Comparison of ENCODE assay signal across 15 mouse cellular contexts in genomic region chr3:142340701-142341100, GRCm38 (mm10). TPM values are rescaled to one million over a fixed set of nuclear protein-coding genes. Genes with fewer than 3 reads are reported as not detected.
DNase-seq lines count a peak whose midpoint lies in the region; ATAC-seq and TF ChIP-seq lines count a peak whose summit lies in the region.
"Had no signal": no experiment of that assay in that cellular context is flagged by ENCODE, and none has a peak within 500 bp of the region (broad histone marks: within the 10 kb centered on the region; RNA-seq: fewer than 3 reads in every experiment).

No protein-coding gene starts in this region.

- no peak for TF ChIP-seq EP300 in heart, adult 2 months (IDR thresholded peaks at IDR 0.05; ENCODE audit: insufficient read depth, low read depth, low read length)
- TF ChIP-seq EP300 in liver, postnatal 0 days (IDR thresholded peaks at IDR 0.05; ENCODE audit: low read depth) = no peak

- DNase-seq in heart, adult 2 months = no peak
- no peak for DNase-seq in heart, embryonic 10.5 days (ENCODE audit: low spot score)
- DNase-seq in liver, postnatal 0 days = no peak
- DNase-seq in liver, embryonic 11.5 days (ENCODE audit: low spot score) = no peak
- DNase-seq in adrenal gland, postnatal 14 days = peak; percentile 40
- DNase-seq: B cell, adult 2 months; cerebellum, adult 9-10 months; gastrocnemius, postnatal 25 days; liver, embryonic 13.5 days; right cerebral cortex, postnatal 25 days had no signal

- intact Hi-C loops in heart, adult 2 months (cut with DNase I) = no loop called here

- no peaks in the 10 kb centered on the region for H3K27me3 ChIP-seq in heart, adult 2 months (ENCODE audit: control insufficient read depth, insufficient read depth, low read length)
- H3K27me3 ChIP-seq in heart, embryonic 10.5 days (ENCODE audit: insufficient read depth, poor library complexity, severe bottlenecking) = no peaks in the 10 kb centered on the region
- H3K27me3 ChIP-seq in liver, postnatal 0 days (ENCODE audit: insufficient read depth, low read length) = no peaks in the 10 kb centered on the region
- no peaks in the 10 kb centered on the region for H3K27me3 ChIP-seq in liver, embryonic 11.5 days (replicated peaks; ENCODE audit: control insufficient read depth, insufficient read depth, low read length)
- no peaks in the 10 kb centered on the region for H3K27me3 ChIP-seq in stomach, embryonic 16.5 days (ENCODE audit: control insufficient read depth, insufficient read depth, low read length)
- H3K27me3 ChIP-seq: liver, embryonic 13.5 days had no signal

- no peak for TF ChIP-seq CTCF in heart, adult 2 months (IDR thresholded peaks at IDR 0.05)
- TF ChIP-seq CTCF in liver, postnatal 0 days (IDR thresholded peaks at IDR 0.05; ENCODE audit: low read depth) = no peak

- no peak for ATAC-seq in liver, postnatal 0 days
- no peak for ATAC-seq in liver, embryonic 11.5 days (replicated peaks; ENCODE audit: low FRiP score)
- no peak for ATAC-seq in stomach, embryonic 16.5 days (ENCODE audit: insufficient read depth, low FRiP score)
- no peak for ATAC-seq in inflammation-experienced regulatory T-cells, adult 6 months
- ATAC-seq: forebrain, embryonic 14.5 days had no signal

- peaks cover 37% of the 10 kb centered on the region for H3K36me3 ChIP-seq in heart, adult 2 months (ENCODE audit: control insufficient read depth, insufficient read depth, low read length)
- peaks cover 2% of the 10 kb centered on the region; the same call in 1 of the 2 replicates for H3K36me3 ChIP-seq in heart, embryonic 10.5 days
- H3K36me3 ChIP-seq in liver, postnatal 0 days (replicated peaks; ENCODE audit: insufficient read depth, low read length) = no peaks in the 10 kb centered on the region
- no peaks in the 10 kb centered on the region for H3K36me3 ChIP-seq in liver, embryonic 11.5 days (ENCODE audit: control insufficient read depth, insufficient read depth, low read length)
- no peaks in the 10 kb centered on the region for H3K36me3 ChIP-seq in stomach, embryonic 16.5 days (ENCODE audit: control insufficient read depth, insufficient read depth, low read length)
- H3K36me3 ChIP-seq: limb, embryonic 10.5 days; liver, embryonic 13.5 days had no signal

- peak overlapping the region; percentile 5; the same call in 1 of the 2 replicates for H3K27ac ChIP-seq in heart, adult 2 months
- H3K27ac ChIP-seq in heart, embryonic 10.5 days = no peak overlapping the region
- 0 out of 2 replicates have a peak overlapping the region, but pooled peaks have one; percentile 12 for H3K27ac ChIP-seq in liver, postnatal 0 days (ENCODE audit: low read depth)
- H3K27ac ChIP-seq in liver, embryonic 11.5 days (ENCODE audit: low read depth, low read length) = no peak overlapping the region; the same call in 1 of the 2 replicates
- peak overlapping the region; percentile 86 for H3K27ac ChIP-seq in stomach, embryonic 16.5 days (ENCODE audit: low read length)
- H3K27ac ChIP-seq: left cerebral cortex, adult 2 months; limb, embryonic 10.5 days; liver, embryonic 13.5 days had no signal

- TF ChIP-seq POLR2A in heart, adult 2 months (IDR thresholded peaks at IDR 0.05; ENCODE audit: insufficient read depth, low read depth, low read length) = no peak

- H3K4me2 ChIP-seq in liver, postnatal 0 days (ENCODE audit: low read depth, low read length) = no peak overlapping the region
- H3K4me2 ChIP-seq in liver, embryonic 11.5 days = no peak overlapping the region
- H3K4me2 ChIP-seq in stomach, embryonic 16.5 days (ENCODE audit: low read depth, low read length) = no peak overlapping the region
- H3K4me2 ChIP-seq: liver, embryonic 13.5 days had no signal

- H3K4me1 ChIP-seq in heart, adult 2 months (ENCODE audit: control insufficient read depth, insufficient read depth, low read length) = peaks cover 20% of the 10 kb centered on the region
- H3K4me1 ChIP-seq in heart, embryonic 10.5 days = peaks cover 23% of the 10 kb centered on the region
- H3K4me1 ChIP-seq in liver, postnatal 0 days (ENCODE audit: insufficient read depth) = peaks cover 3% of the 10 kb centered on the region
- peaks cover 7% of the 10 kb centered on the region; the same call in 1 of the 2 replicates for H3K4me1 ChIP-seq in liver, embryonic 11.5 days (replicated peaks; ENCODE audit: control insufficient read depth, insufficient read depth, low read length)
- H3K4me1 ChIP-seq in stomach, embryonic 16.5 days (ENCODE audit: control insufficient read depth, insufficient read depth, low read length) = peaks cover 14% of the 10 kb centered on the region

- peaks cover 2% of the 10 kb centered on the region; the same call in 1 of the 2 replicates for H3K79me2 ChIP-seq in heart, adult 2 months (replicated peaks; ENCODE audit: control insufficient read depth, insufficient read depth, low read length)

- 25% methylated on average over 2 of the region's 2 CpGs for WGBS in heart, adult 2 months
- WGBS in heart, embryonic 10.5 days = 65% methylated on average over 2 of the region's 2 CpGs
- WGBS in liver, postnatal 0 days (ENCODE audit: insufficient replicate concordance) = 67% methylated on average over 2 of the region's 2 CpGs
- WGBS in liver, embryonic 11.5 days = 86% methylated on average over 2 of the region's 2 CpGs
- WGBS in stomach, embryonic 16.5 days = 72% methylated on average over 2 of the region's 2 CpGs

- no peak overlapping the region for H3K4me3 ChIP-seq in heart, adult 2 months
- H3K4me3 ChIP-seq in heart, embryonic 10.5 days = no peak overlapping the region
- no peak overlapping the region for H3K4me3 ChIP-seq in liver, postnatal 0 days (ENCODE audit: low read depth, low read length)
- H3K4me3 ChIP-seq in liver, embryonic 11.5 days (ENCODE audit: low read depth, low read length) = no peak overlapping the region
- H3K4me3 ChIP-seq in stomach, embryonic 16.5 days (replicated peaks; ENCODE audit: low read length) = no peak overlapping the region
- H3K4me3 ChIP-seq: left cerebral cortex, adult 2 months; limb, embryonic 10.5 days; liver, embryonic 13.5 days had no signal

- no peaks in the 10 kb centered on the region for H3K9me3 ChIP-seq in heart, embryonic 10.5 days
- no peaks in the 10 kb centered on the region for H3K9me3 ChIP-seq in liver, postnatal 0 days (ENCODE audit: low read length)
- H3K9me3 ChIP-seq in liver, embryonic 11.5 days (ENCODE audit: control insufficient read depth, low read length) = no peaks in the 10 kb centered on the region
- H3K9me3 ChIP-seq in stomach, embryonic 16.5 days (replicated peaks; ENCODE audit: control insufficient read depth, low read length) = no peaks in the 10 kb centered on the region
- H3K9me3 ChIP-seq: limb, embryonic 10.5 days; liver, embryonic 13.5 days had no signal

- H3K9ac ChIP-seq in heart, adult 2 months (ENCODE audit: low read depth, low read length) = no peak overlapping the region
- H3K9ac ChIP-seq in liver, postnatal 0 days (replicated peaks) = no peak overlapping the region
- H3K9ac ChIP-seq in liver, embryonic 11.5 days (ENCODE audit: low read depth, low read length) = no peak overlapping the region
- H3K9ac ChIP-seq in stomach, embryonic 16.5 days (ENCODE audit: low read length) = no peak overlapping the region
- H3K9ac ChIP-seq: liver, embryonic 13.5 days had no signal

RNA-seq across cellular contexts. Expression of gene Pdlim5, which starts 54.8 kb away (rescaled TPM):
- 100 to 1,000 TPM; 609 to 668 TPM for total RNA-seq in heart, adult 2 months (2021)
- 508 and 956 TPM in 2 replicates for polyA plus RNA-seq in heart, adult 2 months (2012; rRNA removed)
- polyA plus RNA-seq in heart, embryonic 10.5 days (2016; fragmentation: Nextera tagmentation; extraction: Ambion mirVana) = 162 and 264 TPM in 2 replicates
- polyA plus RNA-seq in liver, postnatal 0 days (2015; fragmentation: Nextera tagmentation; extraction: Ambion mirVana) = 9.4 and 11.5 TPM in 2 replicates
- 26.6 and 29.1 TPM in 2 replicates for polyA plus RNA-seq in liver, embryonic 11.5 days (2014; fragmentation: Nextera tagmentation; extraction: Ambion mirVana)
- 58.7 and 62.7 TPM in 2 replicates for total RNA-seq in adrenal gland, postnatal 14 days (2021)
- polyA plus RNA-seq in stomach, embryonic 16.5 days (2015; fragmentation: Nextera tagmentation; extraction: Ambion mirVana) = 54.9 and 64.2 TPM in 2 replicates
- polyA plus RNA-seq in inflammation-experienced regulatory T-cells, adult 6 months (2017; shearing (Covaris generic)) = 10 to 100 TPM; 21.5 to 25.7 (median 25.4) TPM

Comparison
In these comparisons a context has a peak if more than half of its experiments do, and no peak if none do; other contexts are left out.
1. H3K27ac ChIP-seq: peak in heart, adult 2 months (single experiment), liver, postnatal 0 days (single experiment) and stomach, embryonic 16.5 days (single experiment); none in heart, embryonic 10.5 days (single experiment) and liver, embryonic 11.5 days (single experiment).